Mouse (Mus musculus) testis, adult 2 months (tissue): Measurements from ENCODE around the gene Rpl10-ps3.

ENCODE experiments used
- CTCF ChIP-seq: fragments of 200-500 bp; IDR thresholded peaks from 2 replicates; pipeline ENCODE4 v1.5.1; 2012; ENCODE audit warnings: low read depth, mild to moderate bottlenecking, inconsistent platforms, low read length, moderate library complexity; ENCODE audit not compliant: control insufficient read depth, insufficient read depth, insufficient replicate concordance
- POLR2A ChIP-seq: fragments of 200-500 bp; IDR thresholded peaks from 2 replicates; pipeline ENCODE4 v1.6.1; 2012; ENCODE audit warnings: low read depth, mild to moderate bottlenecking, inconsistent platforms, low read length, moderate library complexity; ENCODE audit not compliant: control insufficient read depth

- TF ChIP-seq CTCF: no peak
- no peak for TF ChIP-seq POLR2A
These were observed 20.5 kb upstream of the Rpl10-ps3 start for GRCm38 (mm10) chr9:50365059-50365780.
